Mouse (Mus musculus) gastrocnemius, postnatal 14 days (tissue): ENCODE data around the gene Erf. TPM values are rescaled to one million over a fixed set of nuclear protein-coding genes. Genes with fewer than 3 reads are reported as not detected.

ENCODE experiments used
- DNase-seq: peaks from one replicate; pipeline ENCODE4 v3.0.0; 2021; ENCODE audit warnings: mixed read lengths
- intact Hi-C: fragments of 180-260 bp; cut with DNase I; formaldehyde crosslinking; loops from one replicate; pipeline ENCODE4 v1.15.1; 2025; ENCODE audit warnings: low total_unique reads
- total RNA-seq, 2 experiments: library from RNA; stranded (reverse); gene quantifications; 2 replicates each; pipeline ENCODE4 v1.2.3; 2021

Gene Erf
- total RNA-seq, 2 experiments from 2014 or later, result 9.8 to 11.8 TPM

GRCm38 (mm10) chr7:25220457-25221101 is 30.0 kb downstream of the Erf start, which contains the start of gene Dedd2:
TSS of gene Dedd2 (minus strand) at chr7:25220615.
- intact Hi-C loops, result no loop called here
- no peak for DNase-seq

DNA sequence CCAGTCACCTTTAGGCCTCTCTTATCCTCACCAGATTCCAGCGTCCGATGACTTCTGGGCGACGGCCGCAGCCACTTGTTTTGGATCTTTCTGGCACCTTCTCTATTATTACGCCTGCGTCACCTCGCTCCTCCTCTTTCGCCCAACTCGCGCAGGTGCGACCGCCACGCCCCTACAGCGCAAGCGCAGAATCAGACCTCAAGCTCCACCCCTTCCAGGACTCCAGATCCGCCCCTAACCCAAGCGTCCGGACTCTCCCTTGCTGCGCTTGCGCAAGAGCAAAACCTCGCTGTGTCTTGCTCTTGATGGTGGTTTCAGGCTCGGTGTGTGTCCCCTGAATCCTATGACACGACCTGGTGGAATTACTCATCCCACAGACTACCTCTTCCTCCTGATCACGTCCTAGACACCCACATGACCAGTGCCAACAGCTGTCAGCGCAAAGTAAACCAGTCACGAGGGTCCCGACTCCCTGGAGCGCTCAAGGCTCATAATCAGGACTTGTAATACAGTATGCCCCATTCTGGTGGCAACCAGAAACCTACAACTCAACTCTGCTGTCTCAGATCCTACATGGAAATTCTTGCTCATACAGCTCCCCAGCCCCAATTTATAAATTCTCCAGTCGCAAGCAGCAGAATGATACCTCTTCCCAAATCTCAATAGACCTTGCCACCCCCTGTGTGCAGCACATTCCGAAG is 30.7 kb downstream of the Erf start:
- intact Hi-C loops, result no loop called here
- peak; percentile 93 for DNase-seq

DNA sequence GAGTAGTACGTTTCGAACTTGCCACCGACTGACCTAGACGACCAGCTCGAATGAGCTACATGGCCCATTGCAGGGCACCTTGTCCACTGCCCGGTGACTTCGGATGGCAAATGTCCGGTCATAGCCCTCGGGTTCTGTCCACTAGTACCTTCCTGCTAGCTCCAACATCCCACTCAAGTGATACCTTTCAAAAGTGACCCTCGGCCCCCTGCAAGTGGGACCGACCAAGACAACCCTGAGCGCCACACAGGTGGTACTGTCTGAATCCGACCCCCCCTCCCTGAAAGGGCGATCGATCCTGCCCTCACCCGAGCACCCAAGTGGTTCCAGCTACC is 31.2 kb downstream of the Erf start:
- intact Hi-C loops, result no loop called here
- DNase-seq, result no peak

- peak; percentile 52 for DNase-seq
- intact Hi-C loops, result no loop called here
These were observed 31.7 kb downstream of the Erf start for GRCm38 (mm10) chr7:25218705-25219415.

DNA sequence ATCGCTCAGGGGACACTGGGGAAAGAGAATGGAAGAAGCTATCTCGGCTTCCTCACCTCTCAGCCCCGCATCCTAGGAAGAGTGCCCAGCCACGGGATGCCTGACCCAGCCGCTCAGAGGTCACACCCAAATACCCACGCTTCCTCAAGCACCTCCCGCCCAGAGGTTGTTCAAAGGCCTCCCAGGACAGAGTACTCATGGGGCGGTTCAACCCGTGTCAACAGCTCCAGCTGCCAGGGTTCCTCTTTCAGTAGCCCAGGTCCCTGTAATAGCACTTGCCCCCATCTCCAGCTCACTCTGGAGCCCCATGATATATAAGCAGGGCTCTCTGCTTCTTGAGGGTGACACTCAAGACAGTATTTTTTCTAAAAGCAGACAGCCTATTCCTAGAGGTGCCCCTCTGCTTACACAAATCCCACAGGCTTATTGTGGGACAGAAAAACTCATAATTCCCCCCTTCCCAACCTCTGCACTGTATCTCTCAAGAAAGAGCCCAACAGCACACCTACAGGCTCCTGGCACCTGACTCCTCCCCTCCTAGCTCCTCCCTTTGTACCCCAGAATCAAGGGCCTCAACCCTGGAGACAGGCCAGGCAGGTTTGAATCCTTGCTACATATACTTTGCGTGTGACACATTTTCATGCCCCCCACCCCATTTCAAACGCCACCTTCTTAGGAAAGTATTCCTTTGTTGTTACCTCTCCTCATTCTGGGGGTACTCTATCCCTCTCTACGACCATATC is 32.7 kb downstream of the Erf start:
- DNase-seq, result no peak
- intact Hi-C loops, result no loop called here

DNA sequence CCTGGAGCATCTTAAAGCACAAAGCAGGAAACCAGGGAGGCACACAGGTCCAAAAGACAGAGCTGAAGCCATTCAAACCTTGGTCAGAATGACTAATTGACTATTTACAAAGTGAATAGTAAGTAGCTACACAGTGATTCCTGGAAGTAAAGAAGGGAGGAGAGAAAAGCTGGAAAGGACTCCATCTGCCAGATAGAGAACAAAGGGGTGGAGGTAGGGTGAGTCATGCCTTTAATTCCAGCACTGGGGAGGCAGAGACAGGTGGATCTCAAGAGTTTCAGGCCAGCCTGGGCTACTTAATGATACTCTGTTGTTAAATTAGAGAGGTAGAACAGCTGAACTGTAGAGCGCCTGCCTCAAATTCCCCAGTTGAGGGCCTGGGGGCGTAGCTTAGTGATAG is 36.4 kb downstream of the Erf start:
- intact Hi-C loops, result no loop called here

DNA sequence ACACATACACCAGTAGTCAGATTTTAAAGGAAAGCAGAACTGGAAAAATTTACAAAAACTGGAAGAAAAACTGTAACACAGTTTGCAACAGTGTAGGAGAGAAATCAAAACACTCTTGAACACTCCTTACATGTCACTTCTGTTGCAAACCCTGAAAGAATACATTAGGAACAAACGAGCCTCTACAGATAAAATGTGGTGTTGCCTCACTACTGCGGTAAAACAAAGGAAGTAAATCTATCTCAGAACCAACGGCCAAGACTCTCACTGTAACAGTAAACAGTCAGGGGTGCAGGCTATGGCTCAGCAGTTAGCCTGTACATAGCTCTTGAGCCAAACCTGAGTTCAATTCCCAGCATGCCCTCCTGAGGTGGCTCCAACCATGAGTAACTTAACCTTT is 37.5 kb downstream of the Erf start:
- no peak for DNase-seq
- intact Hi-C loops, result no loop called here

More for the DNA sequence above, 36.4 kb downstream of the Erf start:
- no peak for DNase-seq

- DNase-seq, result peak; percentile 87
- intact Hi-C loops, result no loop called here
These were observed 40.1 kb downstream of the Erf start for GRCm38 (mm10) chr7:25210482-25210881.

GRCm38 (mm10) chr7:25209161-25209622 is 41.4 kb downstream of the Erf start:
- intact Hi-C loops, result no loop called here
- DNase-seq, result no peak

DNA sequence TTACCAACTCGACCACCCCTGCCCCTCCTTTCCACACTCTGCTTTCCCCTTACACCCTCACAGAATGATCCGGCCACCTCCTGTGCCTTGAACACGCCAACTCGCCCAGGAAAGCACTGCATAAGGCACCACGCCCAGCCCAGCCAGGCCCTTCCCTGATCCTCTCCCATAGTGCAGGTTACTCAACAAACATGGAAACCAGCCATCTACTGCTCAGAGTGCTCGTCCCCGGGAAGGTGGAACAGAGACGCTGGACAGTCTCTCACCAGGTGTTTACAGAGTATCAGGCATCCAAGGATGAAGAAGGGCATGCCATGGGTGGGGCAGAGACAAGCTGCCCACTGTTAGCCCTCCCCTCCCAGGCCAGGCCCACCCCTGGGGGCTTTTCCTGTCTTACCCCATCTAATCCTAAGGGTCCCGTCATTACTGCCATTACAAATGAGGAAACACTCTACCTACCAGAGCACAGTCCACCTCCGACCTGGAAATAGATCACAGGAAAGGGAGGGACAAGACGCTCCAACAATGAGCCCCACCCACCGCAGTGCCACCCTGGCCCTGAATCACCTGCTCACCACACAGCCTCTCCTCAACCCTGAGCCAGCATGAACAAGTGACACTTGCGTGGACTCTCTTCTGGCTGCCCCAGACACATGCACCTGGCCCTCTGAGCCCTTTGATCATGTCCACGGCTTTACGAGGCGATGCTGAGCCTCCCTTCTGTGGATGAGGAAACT is 44.3 kb downstream of the Erf start:
- DNase-seq, result no peak
- intact Hi-C loops, result no loop called here

DNA sequence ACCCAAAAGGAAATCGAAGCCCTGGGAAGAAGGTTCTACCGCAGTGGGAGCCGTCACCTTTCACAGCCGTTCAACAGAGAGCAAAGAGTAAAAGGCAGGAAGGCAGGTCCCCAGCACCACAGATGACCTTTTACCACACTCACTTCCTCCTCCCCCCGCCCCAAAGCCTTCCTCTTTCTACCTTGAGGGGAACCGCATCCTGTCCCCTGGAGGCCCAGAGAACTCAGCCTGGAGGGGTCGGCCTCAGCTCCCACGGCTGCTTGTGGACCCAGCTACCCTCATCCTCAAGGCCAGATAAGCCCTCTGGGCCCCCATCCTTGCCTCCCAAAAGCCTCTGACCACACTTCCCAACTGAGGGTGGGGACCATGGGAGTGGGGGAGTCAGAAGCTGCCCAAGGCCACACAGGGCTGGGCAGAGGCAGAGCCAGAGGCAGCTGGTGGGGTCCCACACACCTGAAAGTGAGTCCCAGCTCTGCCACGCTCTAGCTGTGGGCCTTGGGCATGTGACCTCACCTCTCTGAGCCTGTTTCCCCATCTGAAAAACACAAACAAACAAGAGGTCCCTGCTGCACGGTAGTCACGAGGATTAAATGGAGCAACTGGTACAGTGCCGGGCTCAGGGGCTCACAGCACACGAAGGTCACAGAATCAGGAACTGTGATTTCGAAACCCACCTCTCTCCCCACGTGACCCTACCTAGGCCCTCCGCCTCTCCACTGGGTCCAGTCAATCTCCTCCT is 45.0 kb downstream of the Erf start:
- intact Hi-C loops, result no loop called here
- DNase-seq, result no peak

- DNase-seq, result no peak
- intact Hi-C loops, result no loop called here
These were observed 46.9 kb downstream of the Erf start for GRCm38 (mm10) chr7:25203624-25204023.

GRCm38 (mm10) chr7:25197384-25198018 is 53.1 kb downstream of the Erf start:
- no peak for DNase-seq
- intact Hi-C loops, result no loop called here

- no peak for DNase-seq
- intact Hi-C loops, result no loop called here
These were observed 54.5 kb downstream of the Erf start for GRCm38 (mm10) chr7:25196107-25196506.

- DNase-seq, result no peak
- intact Hi-C loops, result no loop called here
These were observed 55.4 kb downstream of the Erf start for GRCm38 (mm10) chr7:25195148-25195547.
